Mouse (Mus musculus) mesoderm, embryonic 11.5 days (tissue): ENCODE results near the gene Sema3d.
A peak's percentile ranks its signal among the peaks of the same experiment; 100 is the strongest.

ENCODE experiments used
- DNase-seq: peaks from one replicate; pipeline ENCODE4 v3.0.0-alpha.2; 2012; ENCODE audit warnings: low read depth, low spot score

Sema3d gene

DNA sequence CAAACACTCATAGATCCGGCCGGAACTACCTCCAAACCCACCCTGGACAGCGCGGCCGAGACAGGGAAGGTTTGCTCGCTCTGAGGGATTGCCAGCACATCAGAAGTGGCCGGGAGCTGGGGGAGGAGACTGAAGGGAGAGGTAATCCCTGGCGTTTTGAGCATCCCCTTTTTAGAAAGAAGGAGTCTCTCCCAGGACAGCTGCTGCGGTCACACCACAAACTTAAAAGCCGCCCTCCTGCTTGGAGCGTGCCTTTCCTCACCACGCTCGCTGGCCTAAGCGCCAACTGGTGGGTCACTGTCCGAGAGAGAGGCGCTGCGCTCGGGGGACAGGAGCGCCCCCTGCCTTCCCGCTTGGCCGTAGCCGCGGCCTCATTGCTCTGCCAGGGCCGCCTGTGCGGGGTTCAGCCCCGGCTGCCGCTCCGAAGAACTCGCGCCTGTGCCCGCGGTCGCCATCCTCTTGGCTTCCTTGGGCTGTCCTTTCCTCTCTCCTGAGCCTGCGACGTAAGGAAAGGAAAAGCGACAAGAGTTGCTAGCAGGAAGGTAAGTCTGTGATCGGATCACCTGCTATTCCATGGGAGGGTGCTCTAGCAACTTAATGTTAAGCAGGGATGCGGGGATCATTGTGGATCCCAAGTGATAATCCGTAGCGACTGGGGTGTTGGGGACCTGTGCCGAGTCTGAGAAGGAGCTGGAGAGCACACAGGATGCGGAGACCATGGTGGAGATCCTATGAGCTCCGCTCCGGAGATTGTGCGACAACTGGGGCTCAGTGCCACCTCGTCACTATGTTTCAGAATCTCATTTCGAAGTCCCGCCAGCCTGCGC, at the start of gene Sema3d:
Gene Sema3d (plus strand): TSS at position 253 of the 827 bp plus-strand sequence.
- DNase-seq = peak; percentile 82

GRCm38 (mm10) chr5:12377261-12377660, 5.9 kb upstream of the Sema3d start:
- no peak for DNase-seq

DNA sequence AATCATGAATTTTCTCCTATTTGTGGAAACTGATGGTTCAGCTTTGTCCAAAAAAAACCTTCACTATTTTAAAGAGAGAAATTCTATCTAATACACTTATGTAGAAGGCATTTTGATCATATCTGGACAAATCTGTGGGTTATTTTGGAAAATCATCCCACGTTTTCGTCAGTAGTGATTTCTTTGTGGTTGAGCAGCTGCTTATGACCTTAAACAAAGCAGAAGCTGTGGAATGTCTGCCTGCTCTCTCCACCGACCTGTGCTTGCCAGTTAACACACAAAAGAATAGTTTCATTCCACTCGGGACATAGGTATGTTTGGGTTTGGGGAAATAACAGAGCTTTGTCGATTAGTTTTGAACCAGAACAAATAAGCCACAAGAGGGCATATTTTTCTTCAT, 4.3 kb upstream of the Sema3d start:
- no peak for DNase-seq

DNA sequence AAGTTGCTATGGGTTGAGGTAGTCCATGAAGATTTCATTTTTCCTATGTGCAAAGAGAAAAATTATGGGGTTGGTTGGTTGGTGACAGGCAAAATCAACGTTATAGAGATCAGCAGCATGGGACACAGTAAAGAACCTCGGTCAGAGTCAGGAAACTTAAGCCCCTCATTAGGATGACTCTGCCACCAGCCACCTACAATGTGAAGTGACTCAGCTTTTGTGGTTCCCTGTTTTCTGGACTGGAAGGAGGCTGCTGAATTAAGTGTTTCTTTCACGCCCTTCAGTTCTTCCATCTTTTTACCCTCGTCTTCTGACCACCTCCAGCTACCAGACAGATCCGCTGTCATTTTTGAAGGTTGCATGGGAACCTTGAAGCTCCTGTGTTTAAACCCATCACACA, 1.2 kb upstream of the Sema3d start:
- DNase-seq = no peak

- no peak for DNase-seq
These were observed 738 bp downstream of the Sema3d start for GRCm38 (mm10) chr5:12383960-12384285.

- no peak for DNase-seq
These were observed 9.5 kb downstream of the Sema3d start for GRCm38 (mm10) chr5:12392667-12393066.

DNA sequence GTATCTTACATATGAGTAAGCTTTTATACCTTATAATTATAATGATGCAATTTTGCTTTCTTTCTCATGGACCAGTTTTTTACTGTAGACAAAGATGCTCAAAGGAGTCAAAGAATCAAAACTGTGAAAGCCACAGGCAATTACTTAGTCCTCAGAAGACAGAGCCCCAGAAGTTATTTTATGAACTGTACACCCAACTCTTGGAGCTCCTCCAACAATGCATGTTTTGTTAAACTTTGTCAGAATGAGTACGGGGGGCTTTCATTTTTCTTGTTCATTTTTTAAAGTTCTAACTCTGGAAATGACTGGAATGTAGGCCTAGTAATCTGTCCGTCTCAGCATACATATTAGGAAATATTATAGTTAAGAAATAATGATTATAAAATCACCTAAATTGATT, 16.1 kb downstream of the Sema3d start:
- DNase-seq = no peak

DNA sequence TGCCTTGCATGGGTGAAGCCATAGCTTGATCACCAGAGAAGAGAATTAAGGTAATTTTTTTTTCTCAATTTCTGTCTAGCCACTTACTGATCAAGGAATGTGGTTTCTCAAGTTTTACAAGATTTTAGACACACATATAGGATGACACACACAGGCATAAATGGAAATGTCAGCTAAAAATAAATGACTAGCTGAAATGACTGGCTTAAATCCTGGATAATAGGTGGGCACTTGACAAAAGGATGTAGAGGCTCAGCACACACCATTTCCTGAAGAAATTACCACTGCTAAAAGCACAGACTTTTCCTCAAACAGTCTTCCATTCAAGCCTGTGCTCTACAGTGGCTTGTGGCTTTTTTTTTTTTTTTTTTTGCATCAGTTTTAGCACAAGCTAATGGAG, 21.0 kb downstream of the Sema3d start:
- no peak for DNase-seq

DNA sequence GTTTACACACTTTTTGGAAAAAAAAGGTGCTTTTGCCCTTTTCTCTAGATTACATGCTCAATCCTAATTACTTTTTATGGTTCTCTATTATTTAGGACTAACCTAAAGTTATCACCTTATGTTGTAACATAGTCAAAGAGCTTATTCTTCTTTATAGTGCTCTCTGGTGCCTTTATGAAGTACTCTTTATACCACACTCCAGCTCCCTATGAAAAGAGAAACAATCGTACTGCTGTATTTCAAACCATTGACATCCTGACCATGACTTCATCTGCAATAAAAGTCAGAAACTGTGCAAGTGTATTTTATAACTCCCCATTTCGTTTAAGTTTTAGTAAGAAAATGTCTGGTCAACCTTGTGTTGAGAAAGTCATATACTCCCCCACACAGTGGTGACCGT, 29.4 kb downstream of the Sema3d start:
- DNase-seq = no peak

DNA sequence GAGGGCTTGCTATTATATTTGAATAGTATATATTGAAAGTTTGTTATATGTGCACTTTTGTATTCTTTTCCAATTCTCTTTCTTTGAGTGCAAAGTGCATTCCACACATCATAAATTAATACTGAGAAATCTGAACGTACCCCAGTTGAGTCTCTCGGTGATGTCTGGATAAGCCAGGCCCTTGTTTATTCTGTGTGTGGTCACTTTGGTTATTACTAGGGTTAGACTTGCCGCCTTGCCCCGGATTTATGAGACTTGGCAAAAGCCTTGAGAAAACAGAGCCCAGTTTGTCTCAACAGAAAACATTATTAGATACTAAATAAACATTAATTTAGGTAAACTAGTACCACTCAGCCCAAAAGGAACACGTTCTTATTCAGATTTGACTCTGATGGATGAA, 40.1 kb downstream of the Sema3d start:
- DNase-seq = no peak

DNA sequence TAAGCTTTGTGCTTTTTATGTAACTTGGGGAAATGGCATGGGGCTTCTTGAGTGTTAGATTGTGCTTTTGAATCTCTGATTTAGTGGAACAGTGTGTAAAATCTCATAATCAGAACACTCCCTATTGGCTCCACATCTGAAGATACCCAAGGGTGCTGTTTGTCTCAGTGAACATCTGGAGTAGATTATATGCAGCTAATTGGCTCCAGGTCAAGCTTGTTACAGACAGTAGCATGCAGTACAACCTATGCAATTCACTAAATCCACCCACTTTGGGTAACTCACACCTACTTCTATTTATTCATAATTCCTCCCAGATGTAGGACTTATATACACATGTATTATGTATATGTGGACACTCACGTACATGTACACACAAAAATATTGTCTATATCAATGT, 58.6 kb downstream of the Sema3d start:
- DNase-seq = peak; percentile 71

DNA sequence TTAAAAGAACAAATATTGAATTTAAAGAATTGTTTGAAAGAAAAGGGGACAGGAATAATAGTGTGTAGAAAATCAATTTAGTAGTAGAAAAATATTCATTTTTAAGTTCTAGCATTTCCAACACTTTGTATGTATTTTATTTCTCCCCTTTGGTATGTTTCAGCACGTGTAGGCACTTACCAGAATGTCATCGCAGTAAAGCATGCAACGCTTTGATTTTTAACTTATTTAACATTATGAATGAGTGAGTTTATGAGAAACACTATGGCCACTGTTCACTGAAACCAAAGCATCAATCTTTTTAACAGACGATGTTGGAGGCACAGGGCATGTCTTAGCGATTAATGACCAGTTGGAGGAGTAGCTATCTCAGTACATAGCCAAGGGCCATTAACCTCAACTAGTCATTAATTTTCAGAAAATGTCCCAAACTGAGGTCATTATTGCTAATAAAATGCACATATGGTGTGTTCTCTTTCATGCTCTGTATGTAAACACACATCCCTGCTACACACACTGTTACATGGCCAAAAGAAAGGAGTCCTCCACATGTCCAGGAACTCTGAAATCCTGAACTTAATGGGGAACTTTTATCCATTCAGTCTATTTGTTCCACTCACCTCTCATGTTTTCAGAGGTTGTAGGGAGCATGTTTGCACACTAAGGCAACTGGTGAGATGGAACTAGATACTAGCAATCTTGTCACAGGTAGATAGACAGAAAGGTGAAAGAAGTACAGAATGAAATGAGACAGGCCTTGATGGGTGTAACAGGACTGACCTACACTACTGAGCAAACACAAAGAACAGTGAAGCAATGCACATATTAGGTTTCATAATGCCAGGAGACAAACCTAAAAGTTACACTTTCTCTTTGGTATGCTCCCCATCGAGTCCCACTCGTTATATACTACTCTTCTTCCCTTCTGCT, 59.3 kb downstream of the Sema3d start:
- peak; percentile 71 for DNase-seq

DNA sequence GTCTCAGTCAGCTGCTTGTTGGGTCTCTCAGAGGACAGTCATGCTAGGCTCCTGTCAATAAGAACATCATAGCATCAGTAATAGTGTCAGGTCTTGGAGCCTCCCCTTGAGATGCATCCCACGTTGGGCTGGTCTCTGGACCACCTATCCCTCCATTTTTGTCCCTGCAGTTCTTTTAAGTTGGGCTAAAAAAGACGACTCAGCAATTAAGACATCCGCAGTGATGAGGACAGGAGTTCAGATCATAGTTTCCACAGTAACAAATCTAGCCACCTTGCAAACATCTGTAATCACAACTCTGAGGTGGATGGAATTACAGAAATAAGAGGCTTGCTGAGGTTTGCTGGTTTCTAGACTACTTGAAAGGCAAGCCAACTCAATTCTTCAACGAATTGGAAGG, 67.9 kb downstream of the Sema3d start:
- DNase-seq = no peak

- DNase-seq = no peak
These were observed 71.8 kb downstream of the Sema3d start for GRCm38 (mm10) chr5:12454946-12455345.

DNA sequence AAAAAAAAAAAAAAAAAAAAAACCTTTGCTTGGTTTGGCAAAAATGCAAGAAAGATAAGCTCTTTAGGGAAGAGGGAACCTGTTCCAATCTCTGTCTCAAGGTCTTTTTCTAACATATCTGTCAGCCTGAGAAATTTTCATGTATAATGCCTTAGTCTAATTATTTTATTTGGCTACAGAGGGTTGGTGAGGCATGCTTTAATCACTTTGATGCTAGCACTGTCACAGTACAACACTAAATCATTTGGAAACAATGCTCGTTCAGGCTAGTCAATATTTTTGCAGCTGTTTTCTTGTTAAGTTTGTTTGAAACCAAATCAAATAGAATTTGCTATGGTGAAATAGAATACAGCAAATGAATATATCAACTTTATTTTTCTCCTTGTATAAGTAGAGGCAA, 74.3 kb downstream of the Sema3d start:
- DNase-seq = no peak

DNA sequence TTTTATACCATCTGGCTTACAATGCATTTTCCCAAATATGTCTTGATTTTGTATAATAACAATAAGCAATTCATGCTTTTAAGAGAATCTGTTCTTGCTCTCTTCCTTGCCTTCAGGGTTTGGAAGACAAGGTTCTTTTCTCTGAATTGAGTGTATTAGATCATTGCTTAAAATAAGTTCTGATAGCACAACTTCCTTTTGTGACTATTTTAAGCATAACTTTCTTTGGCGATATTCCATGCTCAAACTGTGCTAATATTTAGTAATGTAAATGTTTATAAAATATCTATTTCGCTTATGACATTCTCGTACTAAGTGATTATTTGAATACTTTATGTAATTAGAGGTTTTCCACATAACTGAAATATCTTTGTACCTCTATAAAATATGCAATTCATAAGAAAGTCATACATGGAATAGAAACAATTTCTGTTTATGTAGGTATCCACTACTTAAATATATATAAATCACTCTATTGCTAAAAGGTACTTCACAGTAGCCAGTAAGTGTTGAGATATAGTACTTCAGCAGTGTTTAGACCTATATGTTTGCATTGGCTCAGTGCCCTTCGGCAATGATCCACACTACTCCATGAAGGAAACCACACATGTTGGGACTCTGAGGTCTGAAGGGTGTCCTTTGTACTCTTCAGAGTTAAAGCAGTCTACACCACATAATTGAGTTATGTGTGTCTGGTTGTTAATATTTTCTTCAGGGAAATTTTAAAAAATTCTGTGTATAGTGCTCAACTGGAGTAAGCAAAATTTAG, 84.6 kb downstream of the Sema3d start:
- DNase-seq = no peak

- DNase-seq = no peak
These were observed 91.9 kb downstream of the Sema3d start for GRCm38 (mm10) chr5:12474904-12475638.

- no peak for DNase-seq
These were observed 92.4 kb downstream of the Sema3d start for GRCm38 (mm10) chr5:12475639-12475916.

DNA sequence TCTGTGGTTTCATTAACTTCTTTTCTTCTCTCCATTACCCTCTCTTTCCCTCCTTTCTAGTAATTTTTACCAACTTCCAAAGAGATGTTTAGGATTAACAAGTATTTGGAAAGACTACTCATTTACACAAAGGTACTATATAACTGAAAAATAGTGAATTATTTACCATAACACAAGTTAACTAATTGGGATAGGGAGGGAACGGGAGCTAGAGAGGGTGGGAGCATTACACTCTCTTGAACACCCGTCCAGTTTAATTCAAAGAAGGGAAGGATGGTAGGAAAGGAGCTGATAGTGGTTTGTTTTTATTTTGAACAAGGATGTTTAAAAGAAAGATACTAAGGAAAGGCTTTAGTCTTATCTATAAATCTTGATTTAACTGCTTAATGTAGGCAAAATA, 104.7 kb downstream of the Sema3d start:
- no peak for DNase-seq

GRCm38 (mm10) chr5:12491704-12492103, 108.5 kb downstream of the Sema3d start:
- no peak for DNase-seq

- no peak for DNase-seq
These were observed 115.2 kb downstream of the Sema3d start for GRCm38 (mm10) chr5:12498227-12498928.
